Mouse (Mus musculus) neural tube, embryonic 12.5 days (tissue): ENCODE data around the gene Eef1b2. TPM values are rescaled to one million over a fixed set of nuclear protein-coding genes. Genes with fewer than 3 reads are reported as not detected.

Source experiments
- ATAC-seq: fragments of 200-750 bp; cut with Nextera tagmentation; 2 replicates; pipeline ENCODE4 v1.8.0; 2017; ENCODE audit warnings: low read depth, mild to moderate bottlenecking, moderate TSS enrichment, moderate library complexity; ENCODE audit not compliant: low FRiP score
- H3K27ac ChIP-seq: fragments of 300-500 bp; sonication (generic); 2 replicates; pipeline ENCODE4 v1.5.1; 2016
- H3K27me3 ChIP-seq: fragments of 300-500 bp; sonication (generic); replicated peaks from 2 replicates; pipeline ENCODE4 v1.6.1; 2016; ENCODE audit warnings: mild to moderate bottlenecking
- H3K36me3 ChIP-seq: fragments of 300-500 bp; sonication (generic); 2 replicates; pipeline ENCODE4 v1.6.1; 2016; ENCODE audit warnings: mild to moderate bottlenecking
- H3K4me1 ChIP-seq: fragments of 300-500 bp; sonication (generic); 2 replicates; pipeline ENCODE4 v1.6.1; 2016
- H3K4me2 ChIP-seq: fragments of 300-500 bp; sonication (generic); replicated peaks from 2 replicates; pipeline ENCODE4 v1.6.1; 2016; ENCODE audit warnings: mild to moderate bottlenecking
- H3K4me3 ChIP-seq: fragments of 300-500 bp; sonication (generic); 2 replicates; pipeline ENCODE4 v1.5.1; 2016
- H3K9ac ChIP-seq: fragments of 300-500 bp; sonication (generic); 2 replicates; pipeline ENCODE4 v1.6.1; 2016; ENCODE audit warnings: mild to moderate bottlenecking
- H3K9me3 ChIP-seq: fragments of 300-500 bp; sonication (generic); 2 replicates; pipeline ENCODE4 v1.6.1; 2016; ENCODE audit warnings: mild to moderate bottlenecking
- WGBS: fragments of 180-500 bp; shearing (Covaris S2); methylation state at CpG from one replicate; pipeline ENCODE4 v1.1.7; 2016; 5-methylcytosine and 5-hydroxymethylcytosine counted together
- microRNA-seq: library from miRNA; unstranded; fragments of <30 nt; microRNA quantifications from one replicate; pipeline ENCODE4, GENCODE M21; 2017
- polyA plus RNA-seq: library from polyadenylated mRNA; unstranded; fragments of >200 nt; fragmentation: Nextera tagmentation; extraction: Ambion mirVana; gene quantifications from 2 replicates; pipeline ENCODE4 v1.2.1, GENCODE M21; 2016

Eef1b2 gene
- polyA plus RNA-seq, 1 experiment from 2014 or later, result 398 TPM

GRCm38 (mm10) chr1:63219277-63219676 is 42.7 kb downstream of the Eef1b2 start:
- H3K36me3 ChIP-seq, result no peaks in the 10 kb centered on the region
- H3K4me2 ChIP-seq, result no peak overlapping the region
- H3K9ac ChIP-seq, result no peak overlapping the region
- 91% methylated on average over 4 of the region's 4 CpGs for WGBS
- no peaks in the 10 kb centered on the region for H3K9me3 ChIP-seq
- no peak for ATAC-seq
- no peak overlapping the region for H3K27ac ChIP-seq
- no peaks in the 10 kb centered on the region for H3K27me3 ChIP-seq
- H3K4me1 ChIP-seq, result 0 out of 2 replicates have a peak, but pooled peaks cover 2% of the 10 kb centered on the region
- H3K4me3 ChIP-seq, result no peak overlapping the region

GRCm38 (mm10) chr1:63225009-63225408 is 48.4 kb downstream of the Eef1b2 start:
- 90% methylated on average over 4 of the region's 4 CpGs for WGBS
- no peak overlapping the region for H3K9ac ChIP-seq
- no peak overlapping the region for H3K4me3 ChIP-seq
- H3K27me3 ChIP-seq, result no peaks in the 10 kb centered on the region
- no peaks in the 10 kb centered on the region for H3K4me1 ChIP-seq
- H3K27ac ChIP-seq, result no peak overlapping the region
- no peak for ATAC-seq
- no peak overlapping the region for H3K4me2 ChIP-seq
- no peaks in the 10 kb centered on the region for H3K9me3 ChIP-seq
- H3K36me3 ChIP-seq, result no peaks in the 10 kb centered on the region

GRCm38 (mm10) chr1:63225890-63226289 is 49.3 kb downstream of the Eef1b2 start:
- Histone ChIP-seq H3K9ac (no peak overlapping the region), H3K4me2 (no peak overlapping the region), H3K4me3 (no peak overlapping the region), H3K27ac (no peak overlapping the region), H3K36me3 (no peaks in the 10 kb centered on the region), H3K4me1 (no peaks in the 10 kb centered on the region), H3K9me3 (no peaks in the 10 kb centered on the region), H3K27me3 (no peaks in the 10 kb centered on the region)
- no peak for ATAC-seq
- 12% methylated on average over 7 of the region's 7 CpGs for WGBS

GRCm38 (mm10) chr1:63227241-63227640 is 50.6 kb downstream of the Eef1b2 start:
- Histone ChIP-seq H3K9me3 (no peaks in the 10 kb centered on the region), H3K27ac (no peak overlapping the region), H3K9ac (no peak overlapping the region), H3K4me3 (no peak overlapping the region), H3K36me3 (no peaks in the 10 kb centered on the region), H3K4me2 (no peak overlapping the region), H3K27me3 (no peaks in the 10 kb centered on the region), H3K4me1 (no peaks in the 10 kb centered on the region)
- no peak for ATAC-seq
- 73% methylated on average over 5 of the region's 5 CpGs for WGBS

Small RNA genes within 50 kb of the gene (microRNA-seq; reads per million reads assigned to microRNA genes)
- gene Gm24557 (not detected), gene Gm27512 (not detected)

Other genes with a start within 250 kb of the Eef1b2 start
- 9.1 and 10.5 TPM in 2 replicates for gene Ino80d, start 62.2 kb upstream of the Eef1b2 start, polyA plus RNA-seq
- gene Ndufs1, start within 50 bp of the Eef1b2 start, polyA plus RNA-seq, result 134 and 147 TPM in 2 replicates
- 0.35 and 0.42 TPM in 2 replicates for gene Gpr1, start 37.7 kb downstream of the Eef1b2 start, polyA plus RNA-seq
- 14.7 and 19.7 TPM in 2 replicates for gene Zdbf2, start 96.4 kb downstream of the Eef1b2 start, polyA plus RNA-seq